Mouse (Mus musculus) cerebellum, adult 18-20 months (tissue): ENCODE results near the gene Zfyve28.

ENCODE experiments used
- DNase-seq, 2 experiments: peaks; one replicate each; pipeline ENCODE4 v3.0.0; 2021

Gene Zfyve28

GRCm38 (mm10) chr5:34288154-34288716, at the start of gene Zfyve28, which contains the start of gene Cfap99:
Gene Zfyve28, minus strand, starts transcription at chr5:34288449.
Gene Cfap99, plus strand, starts transcription at chr5:34288600.
- DNase-seq = peak; percentile 98 to 99

GRCm38 (mm10) chr5:34336775-34337450, 48.7 kb upstream of the Zfyve28 start:
- DNase-seq = peak; percentile 23 to 40

- DNase-seq = peak; percentile 97 to 98
These were observed 48.0 kb upstream of the Zfyve28 start, which contains the start of gene Rnf4 for GRCm38 (mm10) chr5:34336097-34336774. Gene Rnf4, plus strand, starts transcription at chr5:34336289.

- no peak for DNase-seq
These were observed 47.4 kb upstream of the Zfyve28 start for GRCm38 (mm10) chr5:34335539-34336096.

- DNase-seq = no peak
These were observed 45.8 kb upstream of the Zfyve28 start for GRCm38 (mm10) chr5:34334081-34334480.

- DNase-seq = no peak
These were observed 41.9 kb upstream of the Zfyve28 start for GRCm38 (mm10) chr5:34330136-34330535.

GRCm38 (mm10) chr5:34326875-34327576, 38.8 kb upstream of the Zfyve28 start:
- DNase-seq = peak; percentile 51 to 57

- peak in 1 of 2 experiments; percentile 12 for DNase-seq
These were observed 38.0 kb upstream of the Zfyve28 start for GRCm38 (mm10) chr5:34326249-34326691.

- DNase-seq = no peak
These were observed 37.0 kb upstream of the Zfyve28 start for GRCm38 (mm10) chr5:34325286-34325685.

- DNase-seq = no peak
These were observed 33.0 kb upstream of the Zfyve28 start for GRCm38 (mm10) chr5:34321236-34321635.

- DNase-seq = no peak
These were observed 31.3 kb upstream of the Zfyve28 start for GRCm38 (mm10) chr5:34319491-34320034.

- DNase-seq = no peak
These were observed 20.8 kb upstream of the Zfyve28 start for GRCm38 (mm10) chr5:34309016-34309415.

- DNase-seq = no peak
These were observed 14.1 kb upstream of the Zfyve28 start for GRCm38 (mm10) chr5:34302377-34302776.

- DNase-seq = peak; percentile 30 to 52
These were observed 10.8 kb upstream of the Zfyve28 start for GRCm38 (mm10) chr5:34298937-34299535.

- no peak for DNase-seq
These were observed 9.8 kb upstream of the Zfyve28 start for GRCm38 (mm10) chr5:34298061-34298460.

GRCm38 (mm10) chr5:34295141-34295540, 6.9 kb upstream of the Zfyve28 start:
- DNase-seq = no peak

- no peak for DNase-seq
These were observed 6.4 kb upstream of the Zfyve28 start for GRCm38 (mm10) chr5:34294696-34295095.

GRCm38 (mm10) chr5:34293363-34293762, 5.1 kb upstream of the Zfyve28 start:
- no peak for DNase-seq

GRCm38 (mm10) chr5:34289286-34289685, 1.0 kb upstream of the Zfyve28 start:
- peak in 1 of 2 experiments; percentile 30 for DNase-seq

- peak in 1 of 2 experiments; percentile 48 for DNase-seq
These were observed 457 bp downstream of the Zfyve28 start for GRCm38 (mm10) chr5:34287838-34288145.

GRCm38 (mm10) chr5:34287001-34287837, 1.0 kb downstream of the Zfyve28 start:
- peak; percentile 64 to 79 for DNase-seq
